ENCODE assay signal across 9 mouse cellular contexts in the genomic region with DNA sequence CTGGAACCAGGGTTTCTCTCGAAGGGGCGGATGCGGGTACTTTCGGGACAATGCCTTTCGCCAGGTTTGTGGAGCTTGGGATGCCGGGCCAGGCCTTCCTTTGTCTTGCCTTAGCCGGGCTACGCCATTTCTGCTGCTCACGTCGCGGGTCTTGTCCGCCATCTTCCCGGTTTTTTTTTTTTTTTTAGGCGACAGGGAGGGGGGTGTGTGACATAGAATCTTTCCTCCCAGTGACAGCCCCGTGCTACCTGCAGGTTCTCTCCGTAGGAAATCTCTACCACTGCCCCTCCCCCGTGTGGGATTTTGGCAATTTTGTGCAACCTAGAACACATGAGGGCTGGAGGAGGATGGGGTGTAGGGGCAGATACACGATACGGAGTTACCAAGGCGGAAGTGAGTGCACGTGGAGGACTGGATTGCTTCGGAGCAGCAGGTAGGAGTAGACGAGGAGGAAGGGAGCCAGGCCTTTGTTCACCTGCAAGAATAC. TPM values are rescaled to one million over a fixed set of nuclear protein-coding genes. Genes with fewer than 3 reads are reported as not detected.
DNase-seq lines count a peak whose midpoint lies in the region; ATAC-seq and TF ChIP-seq lines count a peak whose summit lies in the region.
"Had no signal": no experiment of that assay in that cellular context is flagged by ENCODE, and none has a peak within 500 bp of the region (broad histone marks: within the 10 kb centered on the region; RNA-seq: fewer than 3 reads in every experiment).

No protein-coding gene starts in this region.

- no peaks in the 10 kb centered on the region for H3K9me3 ChIP-seq in embryonic facial prominence, embryonic 10.5 days
- no peaks in the 10 kb centered on the region for H3K9me3 ChIP-seq in hindbrain, embryonic 10.5 days
- H3K9me3 ChIP-seq in liver, embryonic 12.5 days (replicated peaks) = no peaks in the 10 kb centered on the region
- H3K9me3 ChIP-seq in neural tube, embryonic 12.5 days = no peaks in the 10 kb centered on the region

- TF ChIP-seq CTCF in layer of hippocampus, adult 2 months (conservative IDR thresholded peaks at IDR 0.05) = no peak

- H3K4me1 ChIP-seq in embryonic facial prominence, embryonic 10.5 days = peaks cover 20% of the 10 kb centered on the region
- peaks cover 32% of the 10 kb centered on the region for H3K4me1 ChIP-seq in hindbrain, embryonic 10.5 days (replicated peaks)
- peaks cover 43% of the 10 kb centered on the region for H3K4me1 ChIP-seq in liver, embryonic 12.5 days
- peaks cover 12% of the 10 kb centered on the region for H3K4me1 ChIP-seq in neural tube, embryonic 12.5 days

- peak overlapping the region; percentile 99 for H3K4me3 ChIP-seq in layer of hippocampus, adult 2 months
- H3K4me3 ChIP-seq in embryonic facial prominence, embryonic 10.5 days = peak overlapping the region; percentile 91
- peak overlapping the region; percentile 93 for H3K4me3 ChIP-seq in hindbrain, embryonic 10.5 days
- H3K4me3 ChIP-seq in liver, embryonic 12.5 days = peak overlapping the region; percentile 93
- peak overlapping the region; percentile 88 for H3K4me3 ChIP-seq in neural tube, embryonic 12.5 days

- peak in 1 of 2 experiments; percentile 48 for DNase-seq in layer of hippocampus, adult 2 months (ENCODE audit: low spot score in 2 of 2)
- no peak for DNase-seq in layer of hippocampus, adult 9-11 months
- DNase-seq in MN1 (ENCODE audit: low spot score) = peak; percentile 62
- peak; percentile 69 for DNase-seq in embryonic facial prominence, embryonic 10.5 days (ENCODE audit: low spot score)
- peak; percentile 75 for DNase-seq in hindbrain, embryonic 10.5 days (ENCODE audit: low spot score)
- DNase-seq in B cell, adult 2 months = no peak

- H3K27ac ChIP-seq in layer of hippocampus, adult 2 months = peak overlapping the region; percentile 100
- peak overlapping the region; percentile 98 for H3K27ac ChIP-seq in embryonic facial prominence, embryonic 10.5 days (replicated peaks)
- H3K27ac ChIP-seq in hindbrain, embryonic 10.5 days = peak overlapping the region; percentile 97
- peak overlapping the region; percentile 79 for H3K27ac ChIP-seq in liver, embryonic 12.5 days
- no peak overlapping the region for H3K27ac ChIP-seq in neural tube, embryonic 12.5 days

- peaks cover 42% of the 10 kb centered on the region for H3K36me3 ChIP-seq in embryonic facial prominence, embryonic 10.5 days (replicated peaks)
- peaks cover 41% of the 10 kb centered on the region for H3K36me3 ChIP-seq in hindbrain, embryonic 10.5 days
- peaks cover 43% of the 10 kb centered on the region for H3K36me3 ChIP-seq in liver, embryonic 12.5 days
- H3K36me3 ChIP-seq in neural tube, embryonic 12.5 days = peaks cover 33% of the 10 kb centered on the region

- H3K4me2 ChIP-seq in liver, embryonic 12.5 days = peak overlapping the region; percentile 79
- H3K4me2 ChIP-seq in neural tube, embryonic 12.5 days (replicated peaks) = peak overlapping the region; percentile 66

- peak overlapping the region; percentile 89 for H3K9ac ChIP-seq in liver, embryonic 12.5 days
- H3K9ac ChIP-seq in neural tube, embryonic 12.5 days = peak overlapping the region; percentile 77

- no peaks in the 10 kb centered on the region for H3K27me3 ChIP-seq in embryonic facial prominence, embryonic 10.5 days (replicated peaks; ENCODE audit: low read depth, poor library complexity, severe bottlenecking)
- H3K27me3 ChIP-seq in hindbrain, embryonic 10.5 days (ENCODE audit: insufficient read depth, poor library complexity, severe bottlenecking) = no peaks in the 10 kb centered on the region
- no peaks in the 10 kb centered on the region; the same call in 1 of the 2 replicates for H3K27me3 ChIP-seq in liver, embryonic 12.5 days (replicated peaks)
- no peaks in the 10 kb centered on the region for H3K27me3 ChIP-seq in neural tube, embryonic 12.5 days (replicated peaks)

- peak; percentile 1; the same call in 1 of the 2 replicates for ATAC-seq in liver, embryonic 12.5 days
- peak; percentile 21 for ATAC-seq in neural tube, embryonic 12.5 days (ENCODE audit: low FRiP score, low read depth)

- WGBS in embryonic facial prominence, embryonic 10.5 days = under 1% methylated on average over 23 of the region's 23 CpGs
- under 1% methylated on average over 23 of the region's 23 CpGs for WGBS in hindbrain, embryonic 10.5 days
- WGBS in liver, embryonic 12.5 days (ENCODE audit: insufficient replicate concordance) = 0% methylated on average over 23 of the region's 23 CpGs
- WGBS in neural tube, embryonic 12.5 days = 2% methylated on average over 23 of the region's 23 CpGs

RNA-seq across cellular contexts. Expression of a gene that starts 0.5 kb away (rescaled TPM):
- 10 to 100 TPM; 87.8 to 90.3 TPM for total RNA-seq in layer of hippocampus, adult 2 months (2021)
- polyA plus RNA-seq in embryonic facial prominence, embryonic 10.5 days (2016; fragmentation: Nextera tagmentation; extraction: Ambion mirVana) = 197 and 214 TPM in 2 replicates
- polyA plus RNA-seq in hindbrain, embryonic 10.5 days (2016; fragmentation: Nextera tagmentation; extraction: Ambion mirVana) = 173 and 174 TPM in 2 replicates
- 64.3 and 66.7 TPM in 2 replicates for polyA plus RNA-seq in liver, embryonic 12.5 days (2016; fragmentation: Nextera tagmentation; extraction: Ambion mirVana)
- polyA plus RNA-seq in neural tube, embryonic 12.5 days (2016; fragmentation: Nextera tagmentation; extraction: Ambion mirVana) = 179 and 198 TPM in 2 replicates

RNA-seq across cellular contexts. Expression of a gene that starts 0.5 kb away (rescaled TPM):
- under 1 TPM; 0.79 to 0.92 TPM for total RNA-seq in layer of hippocampus, adult 2 months (2021)
- 1.1 TPM in 2 replicates for polyA plus RNA-seq in embryonic facial prominence, embryonic 10.5 days (2016; fragmentation: Nextera tagmentation; extraction: Ambion mirVana)
- 1.0 and 1.5 TPM in 2 replicates for polyA plus RNA-seq in hindbrain, embryonic 10.5 days (2016; fragmentation: Nextera tagmentation; extraction: Ambion mirVana)
- polyA plus RNA-seq in liver, embryonic 12.5 days (2016; fragmentation: Nextera tagmentation; extraction: Ambion mirVana) = 1.8 and 1.9 TPM in 2 replicates
- polyA plus RNA-seq in neural tube, embryonic 12.5 days (2016; fragmentation: Nextera tagmentation; extraction: Ambion mirVana) = 0.83 and 1.3 TPM in 2 replicates

RNA-seq across cellular contexts. Expression of a gene that starts 10.2 kb away (rescaled TPM):
- total RNA-seq in layer of hippocampus, adult 2 months (2021) = not detected
- polyA plus RNA-seq in embryonic facial prominence, embryonic 10.5 days (2016; fragmentation: Nextera tagmentation; extraction: Ambion mirVana) = 0.16 TPM in 1 of 2 replicates, not detected in the other
- polyA plus RNA-seq in hindbrain, embryonic 10.5 days (2016; fragmentation: Nextera tagmentation; extraction: Ambion mirVana) = 0.09 and 0.12 TPM in 2 replicates
- not detected in 2 replicates for polyA plus RNA-seq in liver, embryonic 12.5 days (2016; fragmentation: Nextera tagmentation; extraction: Ambion mirVana)
- polyA plus RNA-seq in neural tube, embryonic 12.5 days (2016; fragmentation: Nextera tagmentation; extraction: Ambion mirVana) = not detected in 2 replicates
- total RNA-seq: heart, postnatal 14 days had no signal

RNA-seq across cellular contexts. Expression of a gene that starts 11.1 kb away (rescaled TPM):
- total RNA-seq in layer of hippocampus, adult 2 months (2021) = not detected
- polyA plus RNA-seq in embryonic facial prominence, embryonic 10.5 days (2016; fragmentation: Nextera tagmentation; extraction: Ambion mirVana) = 0.10 TPM in 1 of 2 replicates, not detected in the other
- polyA plus RNA-seq in hindbrain, embryonic 10.5 days (2016; fragmentation: Nextera tagmentation; extraction: Ambion mirVana) = 0.10 TPM in 1 of 2 replicates, not detected in the other
- 0.08 TPM in 1 of 2 replicates, not detected in the other for polyA plus RNA-seq in liver, embryonic 12.5 days (2016; fragmentation: Nextera tagmentation; extraction: Ambion mirVana)
- polyA plus RNA-seq in neural tube, embryonic 12.5 days (2016; fragmentation: Nextera tagmentation; extraction: Ambion mirVana) = 0.31 TPM in 1 of 2 replicates, not detected in the other
- total RNA-seq: heart, postnatal 14 days had no signal

RNA-seq across cellular contexts. Expression of a gene that starts 14.2 kb away (rescaled TPM):
- not detected for total RNA-seq in layer of hippocampus, adult 2 months (2021)
- polyA plus RNA-seq in embryonic facial prominence, embryonic 10.5 days (2016; fragmentation: Nextera tagmentation; extraction: Ambion mirVana) = not detected in 2 replicates
- not detected in 2 replicates for polyA plus RNA-seq in hindbrain, embryonic 10.5 days (2016; fragmentation: Nextera tagmentation; extraction: Ambion mirVana)
- polyA plus RNA-seq in liver, embryonic 12.5 days (2016; fragmentation: Nextera tagmentation; extraction: Ambion mirVana) = not detected in 2 replicates
- polyA plus RNA-seq in neural tube, embryonic 12.5 days (2016; fragmentation: Nextera tagmentation; extraction: Ambion mirVana) = not detected in 2 replicates
- total RNA-seq: heart, postnatal 14 days had no signal

Comparison
In these comparisons a context has a peak if more than half of its experiments do, and no peak if none do; other contexts are left out.
1. DNase-seq: peak in MN1 (single experiment), embryonic facial prominence, embryonic 10.5 days (single experiment) and hindbrain, embryonic 10.5 days (single experiment); none in layer of hippocampus, adult 9-11 months (single experiment) and B cell, adult 2 months (0 of 2).
2. Peak in every context shown above with its lines, with median percentiles within 50 percentile points of each other: H3K4me3 ChIP-seq.